Mouse (Mus musculus): ENCODE data around the gene Ica1l.
"Not testable (repeated sequence)": the region's sequence is repeated elsewhere in the genome, so short reads cannot be mapped to it uniquely, and the experiment has no call there.

Ica1l gene

DNA sequence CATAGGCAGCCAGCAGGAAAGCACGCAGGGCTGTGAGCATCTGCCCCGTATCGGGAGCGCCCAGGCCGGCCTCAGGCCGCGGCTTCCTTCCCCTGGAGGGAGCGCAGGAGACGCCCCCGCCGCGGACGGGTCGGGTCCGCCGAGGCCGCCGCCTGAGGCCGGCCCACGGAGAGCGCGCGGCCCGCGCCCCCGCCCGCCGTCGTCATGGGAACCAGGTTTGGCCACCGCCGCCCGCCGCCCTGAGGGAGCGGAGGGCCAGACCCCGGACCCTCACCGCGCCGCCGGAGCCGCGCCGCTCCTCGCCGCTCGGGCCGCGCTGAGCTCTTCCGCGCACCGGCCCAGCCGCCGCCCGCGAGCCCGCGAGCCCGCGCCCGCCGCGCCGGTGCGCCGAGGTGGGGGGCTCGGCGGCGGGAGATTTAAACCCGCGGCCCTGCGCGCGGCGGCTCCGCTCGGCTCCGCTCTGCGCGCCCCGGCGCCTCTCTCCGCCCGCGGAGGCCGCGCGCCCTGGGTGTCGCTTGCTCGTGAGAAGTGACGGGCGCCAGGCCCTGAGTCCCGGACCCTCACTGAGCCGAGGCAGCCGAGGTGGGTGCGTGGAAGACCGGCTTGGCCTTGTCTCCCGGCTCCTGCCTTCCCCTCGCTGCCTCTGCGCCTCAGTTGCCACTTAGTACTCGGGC, at the start of gene Ica1l:
Ica1l (minus strand) TSS at position 389 of the 674 bp plus-strand sequence.
- in situ Hi-C loops (cut with MboI, MseI): no loop called here

DNA sequence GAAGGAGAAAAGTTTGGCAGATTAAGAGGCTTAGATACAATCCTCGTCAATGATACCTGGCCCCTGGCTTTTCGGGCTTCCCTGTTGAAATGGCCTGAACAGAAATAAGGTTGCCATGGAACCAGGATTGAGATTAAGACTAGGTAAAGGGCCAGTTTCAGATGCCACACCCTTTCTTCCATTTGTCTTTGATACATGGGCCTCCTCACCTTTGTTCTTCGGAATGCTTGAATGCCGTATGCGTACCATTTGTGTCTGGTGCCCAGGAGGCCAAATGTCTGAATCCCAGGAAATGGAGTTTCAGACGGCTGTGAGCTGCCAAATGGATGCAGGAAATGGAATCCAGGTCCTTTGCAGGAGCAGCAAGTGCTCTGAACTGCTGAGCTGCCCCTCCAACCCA, 33.4 kb upstream of the Ica1l start:
- in situ Hi-C loops (cut with MboI, MseI): no loop called here

DNA sequence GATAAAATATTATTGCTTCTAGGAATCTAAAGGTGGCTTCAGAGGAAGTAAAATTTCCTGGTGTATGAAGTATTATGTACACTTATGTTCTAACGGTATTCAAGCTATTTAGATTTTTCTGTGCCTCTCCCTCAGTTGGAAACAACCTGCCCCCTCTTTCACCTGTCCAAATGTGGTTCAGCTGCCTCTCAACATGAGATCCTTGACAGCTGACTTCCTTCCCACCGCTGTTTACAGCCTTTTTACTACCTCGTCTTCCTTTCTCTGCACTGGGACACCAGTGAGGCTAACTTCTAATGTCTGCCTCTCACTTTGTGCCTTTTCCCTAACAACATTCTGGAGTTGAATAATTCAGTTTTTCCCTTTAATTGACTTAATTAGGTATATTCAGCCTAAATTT, 32.6 kb upstream of the Ica1l start:
- in situ Hi-C loops (cut with MboI, MseI): no loop called here

DNA sequence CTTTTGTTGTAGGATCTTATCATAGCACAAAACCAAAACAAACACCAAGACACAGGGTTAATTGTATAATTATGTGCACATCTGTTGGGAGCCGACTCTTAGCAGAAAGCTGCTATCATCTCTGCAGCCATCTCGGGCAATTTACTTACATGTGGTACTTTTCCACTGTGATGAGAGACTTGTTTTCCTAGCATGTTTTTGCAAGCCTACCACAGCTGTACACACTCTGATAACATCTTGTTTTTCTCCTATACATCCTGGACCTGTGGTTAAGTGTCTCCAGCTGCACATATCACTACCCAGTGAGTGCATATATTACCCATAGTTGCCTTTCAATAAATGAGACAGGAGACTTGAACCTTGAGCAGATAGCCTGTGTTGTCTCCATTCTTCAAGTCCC, 32.0 kb upstream of the Ica1l start:
- in situ Hi-C loops (cut with MboI, MseI): no loop called here

DNA sequence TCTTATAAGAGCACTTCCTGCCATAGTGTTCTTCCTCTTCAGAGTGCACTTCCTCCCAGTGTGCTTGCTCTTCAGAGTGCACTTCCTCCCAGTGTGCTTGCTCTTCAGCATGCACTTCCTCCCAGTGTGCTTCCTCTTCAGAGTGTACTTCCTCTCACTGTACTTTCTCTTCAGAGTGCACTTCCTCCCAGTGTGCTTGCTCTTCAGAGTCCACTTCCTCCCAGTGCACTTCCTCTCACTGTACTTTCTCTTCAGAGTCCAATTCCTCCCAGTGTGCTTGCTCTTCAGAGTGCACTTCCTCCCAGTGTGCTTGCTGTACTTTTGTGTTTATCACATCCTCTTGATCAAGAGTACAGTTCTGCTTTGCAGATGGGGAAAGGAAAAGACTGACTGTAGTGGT, 27.7 kb upstream of the Ica1l start:
- in situ Hi-C loops (cut with MboI, MseI): not testable (repeated sequence)

DNA sequence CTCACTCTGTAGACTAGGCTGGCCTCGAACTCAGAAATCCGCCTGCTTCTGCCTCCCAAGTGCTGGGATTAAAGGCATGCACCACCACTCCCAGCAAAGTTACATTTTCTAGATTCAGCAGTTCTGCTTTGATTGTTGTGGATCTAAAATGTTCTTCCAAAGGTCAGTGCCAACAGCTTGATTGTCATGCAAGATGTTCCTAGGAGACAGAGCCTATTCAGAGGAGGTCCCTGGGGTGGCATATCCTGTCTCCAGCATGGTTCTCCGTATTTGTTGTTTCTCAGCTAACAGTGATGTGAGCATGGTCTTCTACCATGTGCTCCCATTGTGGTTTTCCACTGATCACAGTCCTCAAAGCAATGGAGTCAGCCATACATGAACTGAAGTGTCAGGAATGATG, 13.3 kb upstream of the Ica1l start:
- in situ Hi-C loops (cut with MboI, MseI): no loop called here

DNA sequence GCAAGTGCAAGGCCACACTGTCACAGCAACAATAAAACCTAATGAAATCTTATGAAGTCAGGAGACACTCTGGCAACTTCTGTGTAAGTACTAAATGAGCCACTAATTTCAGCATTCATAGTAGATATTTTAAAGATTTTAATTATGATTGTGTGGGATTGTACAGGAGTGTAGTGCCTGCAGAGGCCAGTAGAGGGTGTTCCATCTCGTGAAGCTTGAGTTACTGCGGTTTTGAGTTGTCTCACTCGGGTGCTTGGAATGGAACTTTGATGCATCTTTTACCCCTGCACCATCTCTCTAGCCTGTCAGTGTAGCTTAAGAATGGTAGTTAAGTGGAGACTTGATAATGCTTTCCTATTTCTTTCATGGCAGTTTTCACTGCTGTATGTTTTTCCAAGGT, 11.7 kb upstream of the Ica1l start:
- in situ Hi-C loops (cut with MboI, MseI): no loop called here

DNA sequence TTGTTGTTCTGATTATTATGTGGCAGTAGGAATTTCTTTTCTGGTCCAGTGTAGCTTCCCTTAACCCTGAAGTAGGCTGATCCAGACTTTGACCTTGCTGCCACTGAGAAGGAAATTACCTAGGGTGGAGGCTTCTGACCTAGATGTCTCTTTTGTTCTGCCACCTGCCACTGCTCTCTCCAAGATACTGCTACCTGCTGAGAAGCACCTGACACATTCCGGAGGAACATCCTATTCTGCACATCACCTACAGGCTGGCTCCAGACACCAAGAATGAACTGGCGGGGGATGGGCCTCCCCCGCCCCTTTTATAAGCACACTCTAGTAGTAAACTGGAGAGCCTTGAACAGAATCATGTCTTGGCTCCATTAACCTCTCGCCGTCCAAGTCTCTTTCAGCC, 4.5 kb upstream of the Ica1l start:
- in situ Hi-C loops (cut with MboI, MseI): not testable (repeated sequence)

DNA sequence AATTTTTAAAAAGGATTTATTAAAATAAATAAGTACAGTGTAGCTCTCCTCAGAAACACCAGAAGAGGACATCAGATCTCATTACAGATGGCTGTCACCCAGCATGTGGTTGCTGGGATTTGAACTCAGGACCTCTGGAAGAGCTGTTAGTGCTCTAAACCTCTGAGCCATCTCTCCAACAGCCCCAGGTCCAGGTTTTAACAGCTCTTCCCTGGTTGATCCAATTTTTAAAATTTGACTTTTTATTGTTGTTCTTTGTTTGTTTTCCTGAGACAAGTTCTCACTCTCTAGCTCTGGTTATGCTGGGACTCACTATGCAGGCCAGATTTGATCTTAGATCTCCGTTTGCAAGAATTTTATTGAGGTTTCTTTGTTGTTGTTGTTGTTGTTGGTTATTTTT, 1.6 kb upstream of the Ica1l start:
- in situ Hi-C loops (cut with MboI, MseI): no loop called here

DNA sequence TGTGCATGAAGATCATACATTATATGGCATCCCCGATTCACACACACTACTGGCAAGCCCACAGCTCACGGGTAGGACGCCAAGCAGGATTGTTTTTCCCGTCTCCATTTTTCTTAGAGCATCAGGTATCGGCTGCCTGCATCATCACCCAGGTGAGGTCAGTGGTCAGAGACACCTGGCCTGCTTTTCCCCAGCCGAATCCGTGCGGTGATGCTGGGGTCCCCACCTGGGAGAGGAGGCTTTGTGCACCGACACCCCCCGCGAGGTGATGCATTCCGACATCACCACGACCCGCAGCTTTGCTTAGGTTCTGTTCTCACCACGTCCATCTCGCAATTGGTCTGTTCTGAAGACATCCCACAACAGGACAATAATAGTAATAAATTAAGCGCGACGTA, 587 bp downstream of the Ica1l start:
- in situ Hi-C loops (cut with MboI, MseI): no loop called here

DNA sequence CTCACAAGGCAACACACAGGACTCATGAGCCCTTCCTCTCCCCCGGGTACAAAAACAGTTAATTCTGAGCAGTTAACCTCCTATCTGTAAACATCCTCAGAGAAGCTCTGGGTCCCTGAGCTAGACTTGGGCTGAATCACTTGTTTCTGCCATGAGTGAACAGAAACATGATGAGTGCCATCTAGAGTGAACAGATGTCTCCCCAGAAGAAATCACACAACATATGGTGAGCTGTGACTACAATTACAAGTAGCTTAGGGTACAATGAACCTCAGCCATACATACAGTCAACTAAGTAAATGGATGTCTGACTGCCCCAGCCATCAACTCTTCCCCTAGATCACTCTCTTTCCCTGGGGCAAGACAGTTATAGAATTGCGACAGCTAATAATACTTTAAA, 7.9 kb downstream of the Ica1l start:
- in situ Hi-C loops (cut with MboI, MseI): no loop called here

DNA sequence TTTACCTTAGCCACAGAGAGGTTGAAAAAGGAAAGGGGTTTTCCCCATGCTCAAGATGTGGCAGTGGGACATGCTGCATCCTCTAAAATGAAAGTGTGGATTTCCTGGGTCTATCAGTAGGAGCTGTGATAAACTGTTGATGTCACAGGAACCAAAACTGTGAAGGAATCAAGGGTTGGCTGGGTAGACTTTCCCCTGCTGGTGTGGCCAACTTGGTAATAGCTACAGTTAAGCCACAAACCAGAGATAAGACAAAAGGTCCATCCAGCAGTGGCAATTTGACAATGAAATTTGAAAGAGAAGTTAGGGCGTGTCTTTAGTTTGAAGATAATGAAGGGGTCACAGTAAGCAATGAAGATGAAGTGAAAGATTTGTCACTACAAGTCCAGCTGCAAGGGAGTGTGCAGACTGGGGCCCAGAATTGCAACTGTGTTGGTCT, 25.9 kb downstream of the Ica1l start:
- in situ Hi-C loops (cut with MboI, MseI): loop anchor here (10.0 kb wide), 1 partner anchor 848 kb away; no protein-coding TSS in a partner anchor

DNA sequence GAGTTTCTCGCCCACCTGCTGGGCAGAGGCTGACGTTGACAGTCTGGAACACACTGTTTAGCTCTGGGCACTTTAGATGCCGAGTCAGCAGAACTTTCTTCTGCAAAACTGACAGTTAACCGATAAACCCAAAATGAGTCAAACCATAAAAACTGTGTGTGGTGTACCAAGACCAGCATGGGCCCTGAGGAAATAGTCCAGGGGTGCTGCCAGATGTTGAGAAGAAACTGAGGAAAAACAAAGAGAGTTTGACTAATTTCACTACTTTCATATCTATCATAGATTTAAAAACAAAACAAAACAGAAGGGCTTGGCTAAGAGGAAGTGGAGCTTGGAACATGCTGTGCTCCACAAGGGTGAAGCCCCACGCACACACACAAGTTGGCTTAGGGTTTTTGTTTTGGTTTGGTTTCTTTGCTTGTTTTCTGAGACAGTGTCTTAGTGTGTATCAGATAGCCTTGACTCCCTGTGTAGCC, 26.8 kb downstream of the Ica1l start:
- in situ Hi-C loops (cut with MboI, MseI): loop anchor here (10.0 kb wide), 1 partner anchor 849 kb away; no protein-coding TSS in a partner anchor

DNA sequence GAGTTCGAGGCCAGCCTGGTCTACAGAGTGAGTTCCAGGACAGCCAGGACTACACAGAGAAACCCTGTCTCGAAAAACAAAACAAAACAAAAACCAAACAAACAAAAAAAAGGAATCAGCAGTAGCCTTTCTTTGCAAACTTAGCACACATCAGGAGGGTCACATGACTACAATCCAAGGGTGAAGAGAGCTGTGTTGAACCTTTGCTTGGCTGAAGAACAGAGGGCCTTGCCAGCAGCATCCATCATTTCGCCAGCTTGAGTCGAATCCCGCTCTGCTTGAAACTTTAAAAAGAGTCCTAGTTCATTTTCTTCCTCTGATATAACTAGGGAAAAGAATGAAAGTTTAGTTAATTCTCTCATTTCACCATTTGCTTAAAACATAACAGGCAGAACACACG, 27.5 kb downstream of the Ica1l start:
- in situ Hi-C loops (cut with MboI, MseI): loop anchor here (10.0 kb wide), 1 partner anchor 849 kb away; no protein-coding TSS in a partner anchor

DNA sequence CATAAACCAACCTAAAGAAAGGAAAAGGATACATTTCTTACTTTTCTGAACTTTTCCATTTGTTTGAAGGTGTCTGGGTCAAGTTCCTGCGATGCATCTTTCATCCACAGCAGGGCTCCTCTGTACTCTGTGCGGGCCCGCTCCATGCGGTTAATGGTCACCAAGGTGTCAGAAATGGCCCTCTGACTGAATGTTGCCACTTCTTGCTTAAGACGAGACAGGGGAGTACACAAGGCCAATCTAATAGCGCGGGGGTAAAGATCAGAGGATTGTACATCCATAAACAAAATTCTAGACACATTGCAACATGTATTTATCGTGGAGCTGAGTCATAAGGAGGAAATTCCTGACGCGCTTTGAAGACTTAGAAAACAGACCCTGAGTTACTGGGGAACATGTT, 29.2 kb downstream of the Ica1l start:
- in situ Hi-C loops (cut with MboI, MseI): loop anchor here (10.0 kb wide), 1 partner anchor 851 kb away; no protein-coding TSS in a partner anchor

DNA sequence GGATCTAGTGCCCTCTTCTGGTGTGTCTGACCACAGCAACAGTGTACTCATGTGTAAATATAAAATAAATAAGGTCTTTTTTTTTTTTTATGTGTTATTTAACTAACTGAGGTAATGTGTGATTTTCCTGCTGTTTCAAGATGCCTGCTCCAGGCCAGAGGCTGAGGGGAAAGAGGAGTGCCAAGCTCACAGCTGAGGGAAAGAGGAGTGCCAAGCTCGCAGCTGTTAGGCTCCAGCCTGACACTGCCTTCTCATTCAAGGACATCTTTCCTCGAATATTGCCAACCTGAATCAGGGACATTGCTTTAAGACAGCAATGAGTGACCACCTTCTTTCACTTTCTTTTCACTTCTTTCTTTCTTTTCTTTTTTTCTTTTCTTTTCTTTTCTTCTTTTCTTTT, 34.2 kb downstream of the Ica1l start:
- in situ Hi-C loops (cut with MboI, MseI): no loop called here

DNA sequence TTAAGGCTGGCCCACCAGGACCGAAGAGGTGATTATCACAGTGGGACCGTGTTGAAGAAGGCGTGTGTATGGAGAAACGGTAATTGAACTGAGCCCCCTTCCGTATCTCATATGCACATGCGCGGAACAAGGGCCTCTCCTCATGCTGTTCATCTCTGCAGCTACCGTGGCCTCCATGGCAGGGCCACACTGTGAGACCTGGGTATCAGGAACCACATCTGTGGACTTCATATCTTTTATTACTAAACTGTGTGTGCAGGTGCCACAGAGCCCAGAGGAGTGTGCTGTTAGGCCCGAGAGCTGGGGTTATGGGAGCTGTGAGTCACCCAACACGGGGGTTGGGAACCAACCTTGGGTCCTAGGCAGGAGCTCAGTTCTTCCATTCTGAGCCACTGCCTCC, 35.6 kb downstream of the Ica1l start:
- in situ Hi-C loops (cut with MboI, MseI): no loop called here

DNA sequence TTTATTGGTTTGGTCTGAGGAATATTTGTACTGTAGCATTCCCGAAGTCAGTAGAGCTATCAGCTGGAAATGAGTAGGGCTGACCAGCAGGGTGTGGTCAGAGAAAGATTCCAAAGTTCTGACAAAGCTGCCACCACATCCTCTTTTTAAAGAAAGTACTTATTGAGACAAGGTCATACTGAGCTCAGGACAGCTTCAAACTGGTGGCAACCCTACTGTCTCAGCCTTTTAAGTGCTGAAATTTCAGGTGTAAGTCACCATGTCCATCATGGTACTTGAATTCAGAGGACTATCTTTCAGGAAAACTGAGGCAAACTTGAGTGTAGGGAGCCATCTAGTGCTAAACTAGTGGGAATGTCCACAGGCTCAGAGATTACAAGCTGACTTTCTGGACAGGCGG, 42.7 kb downstream of the Ica1l start:
- in situ Hi-C loops (cut with MboI, MseI): no loop called here

DNA sequence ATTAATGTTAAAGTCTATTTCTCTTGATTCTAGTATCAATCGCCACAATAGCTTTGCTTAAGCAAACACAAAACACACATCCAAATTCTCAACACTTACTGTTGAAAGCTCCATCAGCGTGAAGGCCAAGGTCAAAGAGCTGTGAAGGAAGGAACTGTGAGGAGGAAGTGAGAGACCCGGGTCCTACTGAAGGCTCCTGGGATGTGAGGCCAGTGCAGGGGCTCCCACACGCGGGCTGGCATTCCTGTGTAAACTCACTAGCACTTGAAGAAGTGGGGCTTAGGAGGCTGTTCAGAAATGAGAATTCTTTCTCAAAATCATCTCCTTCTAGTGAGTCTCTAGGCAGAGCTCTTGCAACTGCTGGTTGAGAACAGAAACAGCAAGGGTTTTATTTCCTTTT, 45.6 kb downstream of the Ica1l start:
- in situ Hi-C loops (cut with MboI, MseI): no loop called here

DNA sequence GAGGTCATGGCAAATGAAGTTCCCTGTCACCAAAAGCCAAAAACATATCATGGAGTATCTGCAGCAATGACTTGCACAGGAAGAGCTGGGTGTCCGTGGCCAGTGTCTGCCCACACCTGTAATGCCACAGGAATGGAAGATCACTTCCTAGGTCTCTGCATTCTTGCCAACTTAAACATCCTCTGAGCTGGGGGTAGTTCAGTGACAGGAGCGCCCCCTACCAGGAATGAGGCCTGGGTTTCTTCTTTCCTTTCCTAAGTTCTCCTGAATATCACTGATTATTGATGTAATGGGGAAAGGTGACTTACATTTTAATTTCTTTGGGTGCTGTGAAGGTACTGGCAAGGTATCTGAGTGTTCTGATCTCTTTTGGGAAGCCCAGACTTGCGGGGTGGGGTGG, 47.3 kb downstream of the Ica1l start:
- in situ Hi-C loops (cut with MboI, MseI): no loop called here

DNA sequence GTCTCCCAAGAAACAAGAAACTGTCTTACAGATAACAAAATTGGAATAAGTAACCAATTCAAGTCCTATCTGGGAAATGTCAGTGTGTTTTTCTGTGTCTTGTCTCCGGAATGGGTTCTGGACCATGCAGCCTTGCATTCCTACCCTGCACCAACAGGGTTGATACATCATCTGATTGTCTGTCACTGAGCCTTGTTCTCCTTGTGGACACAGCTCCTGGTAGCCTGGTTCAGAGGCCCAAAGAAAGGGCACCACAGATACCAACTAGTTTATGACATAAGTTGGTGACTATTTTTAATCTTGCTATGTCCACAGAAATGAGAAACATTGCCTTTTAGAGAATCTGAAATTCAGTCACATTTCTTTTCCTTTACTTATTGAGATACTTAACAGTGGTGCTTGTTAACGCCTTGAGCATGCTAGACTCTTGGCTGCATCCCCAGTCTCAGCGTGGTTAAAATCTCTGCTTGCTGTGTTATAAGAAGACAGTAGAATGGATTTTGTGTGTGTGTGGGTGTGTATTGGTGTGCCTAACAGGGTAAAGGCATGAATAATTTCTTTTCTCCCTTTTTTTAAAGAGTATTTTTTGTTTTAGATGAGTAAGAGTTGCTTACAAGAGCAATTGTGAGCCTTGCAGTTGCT, 55.5 kb downstream of the Ica1l start:
- in situ Hi-C loops (cut with MboI, MseI): no loop called here

DNA sequence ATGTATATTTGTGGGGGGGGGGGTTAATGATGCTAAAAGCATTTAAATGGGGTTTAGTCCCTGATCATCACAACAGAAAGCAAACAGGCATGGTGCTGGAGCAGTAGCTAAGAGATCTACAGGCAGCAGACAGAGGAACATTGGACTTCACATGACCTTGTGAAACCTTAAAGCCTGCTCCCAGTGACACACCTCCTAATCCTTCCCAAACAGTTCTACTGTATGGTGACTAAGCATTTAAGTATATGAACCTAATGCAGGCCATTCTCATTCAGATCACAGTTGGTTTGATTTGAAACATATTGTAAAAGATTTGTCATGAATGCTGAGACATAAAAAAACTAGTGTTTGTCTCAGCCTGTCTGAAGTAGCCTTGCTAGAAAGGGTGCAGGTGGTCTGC, 56.4 kb downstream of the Ica1l start:
- in situ Hi-C loops (cut with MboI, MseI): no loop called here

DNA sequence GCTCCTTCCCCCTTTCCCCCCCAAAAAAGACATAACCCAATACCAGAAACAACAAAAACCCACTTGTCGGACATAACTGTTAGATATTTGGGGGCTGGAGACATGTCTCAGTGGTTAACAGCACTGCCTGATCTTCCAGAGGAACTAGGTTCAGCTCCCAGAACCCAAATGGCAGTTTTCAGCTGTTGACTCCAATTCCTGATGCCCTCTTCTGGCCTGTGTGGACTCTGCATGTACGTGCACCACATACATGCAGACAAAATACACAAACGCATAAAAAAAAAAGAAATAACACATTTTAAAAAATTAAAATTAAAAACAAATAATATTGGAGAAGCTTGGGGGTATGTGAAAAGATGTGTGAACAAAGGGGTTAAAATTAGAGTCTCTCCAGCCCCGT, 75.7 kb downstream of the Ica1l start:
- in situ Hi-C loops (cut with MboI, MseI): no loop called here
